Mouse (Mus musculus) thymus, postnatal 14 days (tissue): ENCODE data around the gene Gpr160.
"Not testable (repeated sequence)": the region's sequence is repeated elsewhere in the genome, so short reads cannot be mapped to it uniquely, and the experiment has no call there.

Experiments used
- DNase-seq: peaks from one replicate; pipeline ENCODE4 v3.0.0; 2021

Gene Gpr160

GRCm38 (mm10) chr3:30855604-30856458 lies at the start of gene Gpr160:
Gpr160 (plus strand) TSS chr3:30855950.
- DNase-seq = peak; percentile 77

- DNase-seq = no peak
Observed at GRCm38 (mm10) chr3:30812881-30813280, 42.9 kb upstream of the Gpr160 start.

DNA sequence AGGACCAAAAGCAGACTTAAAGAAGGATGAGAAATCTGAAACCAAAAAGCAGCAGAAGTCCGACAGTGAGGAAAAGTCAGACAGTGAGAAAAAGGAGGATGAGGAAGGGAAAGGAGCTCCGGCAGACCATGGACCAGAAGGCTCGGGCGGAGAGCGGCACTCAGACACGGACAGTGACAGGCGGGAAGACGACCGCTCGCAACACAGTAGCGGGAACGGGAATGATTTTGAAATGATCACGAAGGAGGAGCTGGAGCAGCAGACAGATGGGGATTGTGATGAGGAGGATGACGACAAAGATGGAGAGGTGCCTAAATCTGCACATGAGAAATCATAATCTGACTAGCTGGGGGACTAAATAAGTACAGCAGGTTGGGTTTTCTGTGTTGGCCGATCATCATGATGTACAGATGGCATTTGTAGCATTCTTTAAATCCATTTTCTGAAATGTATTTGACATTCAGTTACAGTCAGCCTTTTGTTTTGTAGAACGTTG lies 37.1 kb upstream of the Gpr160 start:
- DNase-seq = no peak

DNA sequence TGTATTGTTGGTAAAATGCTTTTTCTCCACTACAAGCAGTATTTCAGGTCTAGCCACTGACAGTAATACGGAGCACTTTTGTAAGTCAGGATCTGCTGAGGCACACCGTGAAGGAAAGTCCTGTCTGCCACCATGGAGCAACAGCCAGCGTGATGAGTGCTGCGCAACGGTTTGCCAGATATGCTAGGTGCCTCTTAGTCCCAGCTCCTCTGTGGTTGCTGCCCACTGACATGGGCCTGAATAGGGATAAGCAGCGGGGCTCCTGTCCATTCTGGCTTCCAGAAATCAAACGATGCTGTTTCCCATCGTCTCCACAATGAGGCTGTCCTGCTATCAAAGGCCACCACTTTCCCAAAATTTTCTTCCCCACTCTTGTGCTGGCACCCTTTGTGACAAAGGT lies 33.6 kb upstream of the Gpr160 start:
- DNase-seq = no peak

DNA sequence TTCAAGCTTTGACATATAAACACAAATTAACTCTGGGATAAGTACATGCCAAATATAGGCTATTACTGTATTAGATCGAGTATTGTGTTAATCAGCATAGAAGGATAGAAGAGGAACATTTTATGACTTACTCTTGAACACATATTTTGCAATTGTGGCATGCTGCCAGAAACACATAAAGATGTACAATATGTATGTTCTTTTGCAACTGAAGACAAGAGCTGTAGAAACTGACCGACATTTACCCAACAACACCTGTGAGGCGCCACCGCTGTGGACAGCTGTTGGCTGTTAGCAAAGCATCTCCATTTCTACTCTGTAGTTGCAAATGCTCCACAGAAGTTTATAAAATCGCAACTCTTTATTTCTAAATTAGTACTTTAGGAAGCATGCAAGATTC lies 29.7 kb upstream of the Gpr160 start:
- DNase-seq = no peak

DNA sequence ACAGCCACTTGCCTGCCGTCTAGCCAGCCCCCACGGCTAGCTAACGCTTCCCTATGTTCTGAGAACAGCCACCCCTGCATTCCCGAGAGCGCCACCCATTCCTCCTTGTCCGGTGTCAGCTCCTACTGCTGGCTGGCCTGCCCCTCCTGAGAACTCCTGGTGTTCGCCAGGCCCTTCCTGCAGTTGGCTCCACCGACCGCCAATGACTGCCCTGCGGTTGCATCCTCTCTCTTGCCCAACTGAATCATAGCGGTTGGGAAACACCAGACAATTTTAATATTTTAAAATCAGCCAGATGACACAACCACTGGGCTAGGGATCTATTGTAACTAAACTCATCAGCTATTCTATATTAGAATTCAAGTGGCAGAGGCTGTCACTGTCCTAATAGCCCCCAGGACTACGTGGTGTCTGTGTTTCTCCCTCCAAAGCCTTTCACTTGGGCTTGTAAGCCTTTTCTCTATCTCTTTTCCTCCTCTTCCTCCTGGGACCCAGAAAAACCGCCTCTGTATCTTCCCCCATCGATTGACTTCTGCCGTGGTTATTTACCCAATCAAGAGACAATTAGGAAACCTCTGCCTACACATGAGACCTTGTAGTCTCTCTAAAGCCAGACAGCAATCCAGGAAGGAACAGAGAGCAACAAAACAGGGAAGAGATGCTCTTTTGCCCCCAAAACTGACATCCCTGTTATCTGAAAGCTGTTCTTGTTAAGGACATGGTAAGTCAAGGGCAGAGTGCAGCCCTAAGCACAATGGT lies 23.7 kb upstream of the Gpr160 start:
- no peak for DNase-seq

GRCm38 (mm10) chr3:30833254-30833653 lies 22.5 kb upstream of the Gpr160 start:
- DNase-seq = no peak

DNA sequence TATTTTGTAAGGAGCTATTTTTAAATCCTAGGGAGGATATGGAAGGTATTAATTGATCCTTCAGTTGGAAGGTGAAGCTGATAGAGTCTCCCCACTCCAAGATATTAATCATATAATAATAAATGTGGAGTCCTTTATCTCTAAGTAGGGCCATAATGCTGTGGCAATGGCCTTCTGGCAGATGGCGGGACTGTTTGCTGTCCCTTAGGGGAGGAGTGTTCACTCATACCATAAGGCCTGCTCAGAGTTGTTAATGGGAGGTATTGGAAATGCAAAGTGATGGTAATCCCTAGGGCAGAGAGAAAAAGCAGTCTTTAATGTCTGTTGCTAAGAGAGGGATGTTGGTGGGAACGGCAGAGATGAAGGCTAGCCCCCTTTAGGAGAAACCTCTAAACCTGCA lies 10.0 kb upstream of the Gpr160 start:
- no peak for DNase-seq

DNA sequence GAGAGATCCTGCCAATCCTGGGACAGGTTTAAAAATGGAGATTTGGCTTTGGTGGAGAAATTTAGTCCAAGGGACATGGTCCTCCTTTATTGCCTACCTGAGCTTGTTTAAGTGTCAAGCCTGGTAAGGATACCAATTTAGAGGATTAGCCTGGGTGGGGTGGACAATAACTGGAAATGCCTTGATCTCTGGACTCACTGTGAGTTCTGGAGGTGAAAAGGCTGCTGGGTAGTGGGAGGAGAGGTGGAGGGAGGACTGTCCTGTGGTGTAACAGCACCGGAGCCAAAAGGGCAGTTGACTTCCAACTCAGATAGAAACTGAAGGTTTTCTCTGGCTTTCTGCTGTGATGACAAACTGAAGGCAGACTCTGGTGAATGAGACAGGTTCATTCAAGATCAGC lies 8.3 kb upstream of the Gpr160 start:
- no peak for DNase-seq

DNA sequence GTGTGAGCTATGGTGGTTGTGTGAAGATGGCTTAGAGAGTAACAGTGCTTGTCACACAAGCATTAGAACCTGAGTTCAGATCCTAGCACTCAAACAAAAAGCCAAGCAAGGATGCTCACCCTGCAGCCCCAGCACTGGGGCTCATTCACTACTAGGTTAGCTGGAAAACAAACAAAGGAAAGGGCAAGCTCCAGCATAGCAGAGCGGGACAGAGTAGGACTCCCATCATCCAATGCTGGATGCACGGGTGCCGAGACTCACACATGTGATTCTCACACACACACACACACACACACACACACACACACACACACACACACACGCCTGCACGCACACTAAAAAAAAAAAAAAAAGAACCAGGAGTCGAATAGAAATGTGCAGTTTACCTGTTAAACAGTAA lies 4.3 kb upstream of the Gpr160 start:
- DNase-seq = no peak

DNA sequence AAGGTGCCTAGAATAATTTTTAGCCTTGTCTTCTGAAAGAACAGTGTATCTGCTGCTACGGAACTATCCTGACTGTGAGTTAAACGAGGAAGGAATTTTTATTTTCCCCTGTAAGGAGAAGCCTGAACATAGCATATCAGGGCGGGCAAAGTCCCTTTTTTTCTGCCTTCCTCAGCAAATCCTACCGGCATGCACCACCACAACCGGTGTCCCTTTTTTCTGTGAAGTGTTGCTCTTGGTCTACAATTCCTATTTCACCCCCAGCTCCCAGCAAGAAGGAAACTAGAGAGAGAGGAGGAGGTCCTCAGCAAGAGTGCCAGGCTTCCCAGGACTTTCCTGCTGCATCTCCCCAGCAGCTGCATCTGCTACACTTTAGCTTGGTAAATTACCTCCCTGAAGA lies 2.2 kb upstream of the Gpr160 start:
- no peak for DNase-seq

DNA sequence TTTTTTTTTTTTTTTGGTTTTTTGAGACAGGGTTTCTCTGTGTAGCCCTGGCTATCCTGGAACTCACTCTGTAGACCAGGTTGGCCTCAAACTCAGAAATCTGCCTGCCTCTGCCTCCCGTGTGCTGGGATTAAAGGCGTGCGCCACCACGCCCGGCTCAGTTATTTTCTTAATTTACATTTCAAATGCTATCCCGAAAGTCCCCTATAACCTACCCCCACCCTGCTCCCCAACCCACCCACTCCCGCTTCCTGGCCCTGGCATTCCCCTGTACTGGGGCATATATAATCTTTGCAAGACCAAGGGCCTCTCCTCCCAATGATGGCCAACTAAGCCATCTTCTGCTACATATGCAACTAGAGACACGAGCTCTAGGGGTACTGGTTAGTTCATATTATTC lies 3.8 kb downstream of the Gpr160 start:
- not testable (repeated sequence) for DNase-seq

- no peak for DNase-seq
Observed at GRCm38 (mm10) chr3:30860705-30861104, 5.0 kb downstream of the Gpr160 start.

GRCm38 (mm10) chr3:30863712-30864435 lies 8.1 kb downstream of the Gpr160 start:
- no peak for DNase-seq

- no peak for DNase-seq
Observed at GRCm38 (mm10) chr3:30864640-30865039, 8.9 kb downstream of the Gpr160 start.

DNA sequence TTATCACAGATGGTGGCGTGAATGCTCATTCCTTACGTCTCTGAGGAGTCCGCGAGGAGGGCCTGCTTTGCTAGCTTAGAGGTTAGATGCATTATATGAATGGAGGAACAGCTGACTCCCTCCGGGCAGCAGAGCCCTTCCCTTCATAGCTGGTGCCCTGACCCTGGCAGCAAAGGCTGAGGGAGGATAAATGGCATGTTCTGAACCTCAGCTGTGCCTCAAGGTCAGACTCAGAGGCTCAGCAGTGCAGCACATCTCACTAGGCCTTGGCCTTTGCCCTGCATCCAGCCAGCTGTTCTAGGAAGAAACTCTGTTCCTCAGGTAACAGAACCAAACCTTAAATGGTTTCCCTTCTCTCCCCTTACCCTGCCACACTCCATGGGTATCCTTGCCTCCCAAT lies 12.4 kb downstream of the Gpr160 start:
- no peak for DNase-seq

- no peak for DNase-seq
Observed at GRCm38 (mm10) chr3:30868625-30869024, 12.9 kb downstream of the Gpr160 start.

GRCm38 (mm10) chr3:30869995-30870394 lies 14.2 kb downstream of the Gpr160 start:
- DNase-seq = no peak

DNA sequence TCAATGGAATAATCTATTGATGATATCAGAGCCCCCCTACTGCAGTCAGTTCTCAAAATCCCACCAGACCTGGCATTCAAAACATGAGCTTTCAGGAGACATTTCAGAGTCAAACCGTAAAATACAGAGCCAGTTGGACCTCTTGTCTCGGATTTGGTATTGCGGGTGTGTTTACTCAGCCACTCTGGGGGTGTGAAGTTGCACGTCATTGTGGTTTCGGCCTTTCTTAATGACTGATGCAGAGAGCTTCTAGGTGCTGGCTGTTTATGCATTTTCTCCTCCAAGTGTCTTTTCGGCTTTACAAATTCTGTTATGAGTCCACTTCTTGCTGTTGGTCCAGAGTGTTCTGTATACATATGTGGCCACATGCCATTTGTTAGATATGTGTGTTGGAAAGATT lies 21.0 kb downstream of the Gpr160 start:
- no peak for DNase-seq

GRCm38 (mm10) chr3:30887449-30887848 lies 31.7 kb downstream of the Gpr160 start:
- no peak for DNase-seq

GRCm38 (mm10) chr3:30889014-30889413 lies 33.3 kb downstream of the Gpr160 start:
- no peak for DNase-seq

DNA sequence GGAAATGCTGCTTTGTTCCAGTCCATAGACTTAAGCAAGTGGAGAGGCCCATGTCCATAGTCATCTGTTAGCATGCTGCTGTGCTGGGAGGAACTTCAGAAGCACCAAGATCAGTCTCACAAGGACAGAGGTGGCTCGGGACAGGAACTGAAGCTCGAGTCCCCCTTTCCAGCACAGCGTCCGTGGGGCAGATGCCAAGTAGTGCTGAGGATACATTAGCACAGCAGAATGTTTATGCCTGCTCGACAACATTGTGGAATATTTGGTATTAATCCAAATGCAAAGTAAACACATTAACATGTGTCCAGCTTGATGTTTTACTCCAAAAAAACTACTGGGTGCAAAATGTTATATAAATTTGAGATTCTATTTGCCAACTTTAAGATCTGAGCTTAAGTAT lies 41.0 kb downstream of the Gpr160 start:
- no peak for DNase-seq

DNA sequence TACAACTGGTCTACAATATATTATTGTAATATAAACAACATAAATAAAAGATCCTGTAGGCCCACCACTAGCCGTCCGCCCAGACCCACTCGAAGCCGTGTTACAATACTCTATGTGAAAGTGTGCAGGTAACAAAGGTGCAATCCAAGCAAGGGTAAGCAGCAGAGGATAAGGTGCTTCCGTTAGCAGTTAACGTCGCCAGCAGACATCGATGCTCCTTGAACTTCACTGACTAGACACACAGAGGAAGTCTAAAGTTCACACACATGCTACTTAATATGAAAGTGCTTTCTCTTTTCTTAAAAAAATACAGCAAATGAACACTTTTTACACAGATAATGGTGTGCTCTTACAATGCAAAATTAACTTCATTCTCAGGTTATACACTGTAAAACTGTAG lies 43.7 kb downstream of the Gpr160 start:
- DNase-seq = no peak
